Mouse (Mus musculus): ENCODE data around the gene Clstn1.

- TF ChIP-seq CTCF (IDR thresholded peaks at IDR 0.05; ENCODE audit: borderline replicate concordance, insufficient read depth, low read length): no peak
- no peak for TF ChIP-seq POLR2A (IDR thresholded peaks at IDR 0.05; ENCODE audit: low read depth, low read length)
Measured at GRCm38 (mm10) chr4:149683875-149684274, 97.6 kb downstream of the Clstn1 start.

Data from embryonic fibroblast, embryonic 13.5 days (primary cell).